Mouse (Mus musculus) kidney, adult 10 weeks (tissue): Measurements from ENCODE around the gene Htr7. TPM values are rescaled to one million over a fixed set of nuclear protein-coding genes. Genes with fewer than 3 reads are reported as not detected.

Source experiments
- polyA plus RNA-seq: library from polyadenylated mRNA; stranded (reverse); fragments of 350-450 nt; fragmentation: Illumina TruSeq; extraction: RNeasy Lipid Tissue Mini Kit (QIAGEN cat#74804); gene quantifications from one replicate; pipeline ENCODE4 v1.2.3, GENCODE M21; 2014; ENCODE audit warnings: low read depth, low replicate concordance

Htr7 gene
- not detected for polyA plus RNA-seq

DNA sequence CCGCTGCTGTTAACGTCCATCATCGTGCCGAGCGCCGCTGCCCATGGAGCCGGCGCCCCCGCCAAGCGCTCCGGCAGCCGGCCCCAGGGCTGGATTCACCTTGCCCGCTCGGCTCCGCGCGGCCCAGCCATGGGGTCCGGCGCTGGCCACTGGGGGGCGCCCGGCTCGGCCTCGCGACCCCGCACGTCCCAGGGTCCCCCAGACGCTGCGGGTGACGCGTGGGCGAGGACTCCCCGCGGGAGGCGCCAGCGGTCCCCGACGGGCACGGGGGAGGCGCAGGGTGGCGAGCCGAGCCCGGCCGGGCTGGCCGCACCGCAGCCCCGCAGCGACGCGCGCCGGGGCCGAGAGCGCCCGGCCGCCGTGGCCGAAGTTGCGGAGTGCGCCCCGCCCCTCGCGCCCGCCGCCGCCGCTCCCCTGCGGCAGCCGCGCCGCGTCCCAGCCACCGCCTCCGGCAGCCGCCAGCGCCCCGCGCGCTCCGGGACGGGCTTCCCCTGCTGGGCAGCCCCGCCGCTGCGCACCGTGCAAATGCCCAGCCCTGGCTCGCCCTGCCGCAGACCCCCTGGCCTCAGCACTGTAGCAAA, at the start of gene Htr7:
TSS of gene Htr7 (minus strand) at position 277 of the 581 bp plus-strand sequence.

DNA sequence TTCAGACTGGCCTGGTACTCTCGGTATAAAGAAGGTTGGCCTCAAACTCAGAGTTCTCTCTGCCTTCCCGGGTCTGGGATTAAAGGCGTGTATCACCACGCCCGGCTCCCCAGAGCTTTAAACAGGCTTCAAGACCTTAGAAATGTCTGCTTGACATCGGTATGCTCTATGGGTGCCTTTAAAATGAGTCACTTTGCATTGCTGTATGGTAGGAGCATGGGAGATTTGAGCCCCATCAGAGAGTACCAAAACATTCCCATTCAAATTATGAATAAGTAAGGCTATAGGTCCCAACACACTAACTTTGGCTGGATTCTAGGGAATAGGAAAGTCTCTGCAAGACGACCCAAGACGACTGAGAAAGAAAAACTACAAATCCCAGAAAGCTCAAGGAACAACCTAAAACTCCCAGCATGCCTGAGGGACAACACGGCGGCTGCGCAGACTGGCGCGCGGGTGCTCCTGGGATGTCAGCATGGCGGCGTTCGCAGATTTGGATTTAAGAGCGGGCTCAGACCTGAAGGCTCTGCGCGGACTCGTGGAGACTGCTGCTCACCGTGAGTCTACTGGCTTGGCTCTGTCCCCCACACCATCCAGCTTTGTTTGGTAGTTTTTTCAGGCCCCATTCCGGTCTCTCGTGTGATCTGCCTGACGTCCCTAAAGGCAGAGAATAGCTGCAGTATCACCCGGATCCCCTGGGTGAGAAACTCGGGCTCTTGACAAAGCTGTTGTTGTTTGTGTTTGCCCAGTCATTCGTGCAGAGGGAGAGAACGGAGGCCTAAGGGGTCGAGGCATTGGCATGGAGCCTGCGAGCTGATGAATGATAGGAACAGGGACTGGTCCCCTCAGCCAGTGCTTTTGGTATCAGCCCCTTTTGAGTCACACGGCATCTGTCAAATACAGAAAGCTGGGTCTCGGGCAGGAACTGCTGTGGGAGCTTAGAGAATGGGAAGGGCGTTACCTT, 26.2 kb upstream of the Htr7 start, which contains the start of gene Rpp30:
TSS of gene Rpp30 (plus strand) at position 455 of the 964 bp plus-strand sequence.

Other genes with a start within 250 kb of the Htr7 start
- gene Rpp30, start 26.2 kb upstream of the Htr7 start, polyA plus RNA-seq = 41.8 TPM
- 3.8 TPM for gene Ankrd1, start 62.6 kb upstream of the Htr7 start, polyA plus RNA-seq